Comparison of ENCODE assay signal across 8 mouse cellular contexts in the genomic region with DNA sequence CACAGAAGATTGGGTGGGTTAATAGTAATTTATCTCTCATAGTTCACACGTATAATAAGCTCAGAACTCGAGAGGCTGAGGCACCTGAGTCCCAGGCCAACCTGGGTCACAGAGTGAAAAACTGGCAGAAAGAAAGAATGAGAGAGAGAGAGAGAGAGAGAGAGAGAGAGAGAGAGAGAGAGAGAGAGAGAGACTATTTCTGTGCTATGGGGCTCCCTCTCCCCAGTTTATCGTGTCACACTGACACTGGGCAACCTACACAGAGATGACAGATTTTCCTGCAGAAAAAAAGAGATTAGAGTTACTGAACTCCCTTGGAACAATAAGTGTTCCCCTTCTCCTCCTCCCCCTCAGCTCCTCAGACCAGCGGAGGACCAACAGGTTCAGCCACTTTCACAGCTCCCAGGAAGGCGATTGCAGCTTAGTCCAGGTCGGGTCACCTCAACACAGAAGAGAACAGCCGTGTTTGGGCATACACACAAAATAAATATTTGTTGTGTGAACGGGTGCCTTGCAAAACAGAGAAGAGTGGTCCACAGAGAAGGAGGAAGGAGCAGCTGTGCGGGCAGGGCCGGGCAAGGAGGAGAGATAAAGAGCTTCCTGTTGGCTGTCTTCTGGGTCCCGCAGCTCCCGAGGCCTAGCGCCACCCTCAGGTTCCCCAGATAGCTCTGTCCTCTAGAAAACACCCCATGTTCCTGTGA. TPM values are rescaled to one million over a fixed set of nuclear protein-coding genes. Genes with fewer than 3 reads are reported as not detected.
DNase-seq lines count a peak whose midpoint lies in the region; ATAC-seq and TF ChIP-seq lines count a peak whose summit lies in the region.

No protein-coding gene starts in this region.

- ATAC-seq in hindbrain, postnatal 0 days: peak; percentile 84
- no peak for ATAC-seq in liver, embryonic 15.5 days (ENCODE audit: insufficient read depth)
- no peak for ATAC-seq in neural tube, embryonic 11.5 days (ENCODE audit: insufficient read depth, low FRiP score, low TSS enrichment)

- H3K4me1 ChIP-seq in hindbrain, postnatal 0 days (ENCODE audit: insufficient read depth, low read length): no peaks in the 10 kb centered on the region
- H3K4me1 ChIP-seq in liver, embryonic 15.5 days (replicated peaks): 0 out of 2 replicates have a peak, but pooled peaks cover 5% of the 10 kb centered on the region
- H3K4me1 ChIP-seq in neural tube, embryonic 11.5 days (ENCODE audit: control insufficient read depth, insufficient read depth, low read length): no peaks in the 10 kb centered on the region

- no peaks in the 10 kb centered on the region for H3K27me3 ChIP-seq in hindbrain, postnatal 0 days (ENCODE audit: insufficient read depth, low read length)
- 0 out of 2 replicates have a peak, but pooled peaks cover 10% of the 10 kb centered on the region for H3K27me3 ChIP-seq in liver, embryonic 15.5 days
- H3K27me3 ChIP-seq in neural tube, embryonic 11.5 days (ENCODE audit: control insufficient read depth, insufficient read depth, low read length): no peaks in the 10 kb centered on the region

- peak; percentile 53 for TF ChIP-seq CTCF in hindbrain, postnatal 0 days (IDR thresholded peaks at IDR 0.05; ENCODE audit: low read depth)

- H3K36me3 ChIP-seq in hindbrain, postnatal 0 days (ENCODE audit: insufficient read depth, low read length): no peaks in the 10 kb centered on the region
- no peaks in the 10 kb centered on the region for H3K36me3 ChIP-seq in liver, embryonic 15.5 days (replicated peaks)
- no peaks in the 10 kb centered on the region for H3K36me3 ChIP-seq in neural tube, embryonic 11.5 days (ENCODE audit: control insufficient read depth, insufficient read depth, low read length)

- H3K4me3 ChIP-seq in hindbrain, postnatal 0 days (ENCODE audit: low read length): no peak overlapping the region
- no peak overlapping the region for H3K4me3 ChIP-seq in liver, embryonic 15.5 days (replicated peaks)
- H3K4me3 ChIP-seq in neural tube, embryonic 11.5 days (ENCODE audit: low read depth, low read length): no peak overlapping the region

- H3K9ac ChIP-seq in hindbrain, postnatal 0 days (replicated peaks; ENCODE audit: low read length): no peak overlapping the region
- no peak overlapping the region for H3K9ac ChIP-seq in liver, embryonic 15.5 days
- no peak overlapping the region for H3K9ac ChIP-seq in neural tube, embryonic 11.5 days (ENCODE audit: low read length)

- DNase-seq in adrenal gland, postnatal 10 days: peak; percentile 54
- no peak for DNase-seq in adrenal gland, postnatal 4 days (ENCODE audit: low spot score in 2 of 2)
- peak; percentile 61 to 63 for DNase-seq in B cell, adult 2 months
- peak; percentile 68 for DNase-seq in embryo, embryonic 10.5 days (ENCODE audit: low spot score)
- DNase-seq in hindbrain, postnatal 0 days (ENCODE audit: low spot score): peak; percentile 58
- DNase-seq in neural tube, embryonic 11.5 days (ENCODE audit: low spot score): peak; percentile 50
- peak; percentile 66 for DNase-seq in thymus, postnatal 14 days

- H3K9me3 ChIP-seq in hindbrain, postnatal 0 days (ENCODE audit: low read length): no peaks in the 10 kb centered on the region
- H3K9me3 ChIP-seq in liver, embryonic 15.5 days (replicated peaks): no peaks in the 10 kb centered on the region
- no peaks in the 10 kb centered on the region for H3K9me3 ChIP-seq in neural tube, embryonic 11.5 days (ENCODE audit: control insufficient read depth, low read length)

- 0 out of 2 replicates have a peak overlapping the region, but pooled peaks have one; percentile 16 for H3K4me2 ChIP-seq in hindbrain, postnatal 0 days (ENCODE audit: low read depth, low read length)
- H3K4me2 ChIP-seq in liver, embryonic 15.5 days: peak overlapping the region; percentile 57
- H3K4me2 ChIP-seq in neural tube, embryonic 11.5 days (ENCODE audit: low read depth): no peak overlapping the region; the same call in 1 of the 2 replicates

- H3K27ac ChIP-seq in hindbrain, postnatal 0 days: no peak overlapping the region
- H3K27ac ChIP-seq in liver, embryonic 15.5 days (replicated peaks): no peak overlapping the region
- no peak overlapping the region for H3K27ac ChIP-seq in neural tube, embryonic 11.5 days (ENCODE audit: low read depth, low read length)

- WGBS in hindbrain, postnatal 0 days: 9% methylated on average over 13 of the region's 13 CpGs
- WGBS in liver, embryonic 15.5 days (ENCODE audit: insufficient replicate concordance): 6% methylated on average over 13 of the region's 13 CpGs
- 13% methylated on average over 13 of the region's 13 CpGs for WGBS in neural tube, embryonic 11.5 days

RNA-seq across cellular contexts. Expression of a gene that starts 33.5 kb away (rescaled TPM):
- total RNA-seq in adrenal gland, postnatal 10 days (2021): not detected
- total RNA-seq in adrenal gland, postnatal 4 days (2021): under 1 TPM in 1 of 2 experiments, not detected in 1; 0.20 TPM
- 0.42 and 0.47 TPM in 2 replicates for total RNA-seq in hindbrain, postnatal 0 days (2014; rRNA removed)
- polyA plus RNA-seq in hindbrain, postnatal 0 days (2015; fragmentation: Nextera tagmentation; extraction: Ambion mirVana): 0.29 and 0.43 TPM in 2 replicates
- polyA plus RNA-seq in liver, embryonic 15.5 days (2015; fragmentation: Nextera tagmentation; extraction: Ambion mirVana): 0.15 and 0.25 TPM in 2 replicates
- 0.12 and 0.28 TPM in 2 replicates for polyA plus RNA-seq in neural tube, embryonic 11.5 days (2014; fragmentation: Nextera tagmentation; extraction: Ambion mirVana)

RNA-seq across cellular contexts. Expression of a gene that starts 44.6 kb away (rescaled TPM):
- total RNA-seq in adrenal gland, postnatal 10 days (2021): not detected
- not detected for total RNA-seq in adrenal gland, postnatal 4 days (2021)
- 0.16 and 0.75 TPM in 2 replicates for total RNA-seq in hindbrain, postnatal 0 days (2014; rRNA removed)
- polyA plus RNA-seq in hindbrain, postnatal 0 days (2015; fragmentation: Nextera tagmentation; extraction: Ambion mirVana): 0.60 and 0.93 TPM in 2 replicates
- polyA plus RNA-seq in liver, embryonic 15.5 days (2015; fragmentation: Nextera tagmentation; extraction: Ambion mirVana): not detected in 2 replicates
- 0.23 TPM in 1 of 2 replicates, not detected in the other for polyA plus RNA-seq in neural tube, embryonic 11.5 days (2014; fragmentation: Nextera tagmentation; extraction: Ambion mirVana)

RNA-seq across cellular contexts. Expression of a gene that starts 55.0 kb away (rescaled TPM):
- total RNA-seq in adrenal gland, postnatal 10 days (2021): 10 to 100 TPM; 19.7 to 22.7 TPM
- total RNA-seq in adrenal gland, postnatal 4 days (2021): 10 to 100 TPM; 19.1 to 19.7 TPM
- 11.1 and 18.5 TPM in 2 replicates for total RNA-seq in hindbrain, postnatal 0 days (2014; rRNA removed)
- 17.0 and 18.3 TPM in 2 replicates for polyA plus RNA-seq in hindbrain, postnatal 0 days (2015; fragmentation: Nextera tagmentation; extraction: Ambion mirVana)
- 5.7 and 6.3 TPM in 2 replicates for polyA plus RNA-seq in liver, embryonic 15.5 days (2015; fragmentation: Nextera tagmentation; extraction: Ambion mirVana)
- 22.3 and 25.4 TPM in 2 replicates for polyA plus RNA-seq in neural tube, embryonic 11.5 days (2014; fragmentation: Nextera tagmentation; extraction: Ambion mirVana)

Comparison
In these comparisons a context has a peak if more than half of its experiments do, and no peak if none do; other contexts are left out.
1. DNase-seq: peak in adrenal gland, postnatal 10 days (single experiment), B cell, adult 2 months (2 of 2), embryo, embryonic 10.5 days (single experiment), hindbrain, postnatal 0 days (single experiment), neural tube, embryonic 11.5 days (single experiment) and thymus, postnatal 14 days (single experiment); none in adrenal gland, postnatal 4 days (0 of 2).